Mouse (Mus musculus): ENCODE data around the gene Gm11756. TPM values are rescaled to one million over a fixed set of nuclear protein-coding genes. Genes with fewer than 3 reads are reported as not detected.
"Not testable (repeated sequence)": the region's sequence is repeated elsewhere in the genome, so short reads cannot be mapped to it uniquely, and the experiment has no call there.

Gene Gm11756
- not detected in 2 replicates for polyA plus RNA-seq (2014; fragmentation: Nextera tagmentation; extraction: Ambion mirVana)

GRCm38 (mm10) chr4:73920660-73921059, at the start of gene Gm11756:
TSS of gene Gm11756 (minus strand) at chr4:73920760.
- not testable (repeated sequence) for ATAC-seq (ENCODE audit: insufficient read depth); H3K27ac ChIP-seq (ENCODE audit: low read depth); H3K36me3 ChIP-seq (ENCODE audit: insufficient read depth); H3K27me3 ChIP-seq (ENCODE audit: insufficient read depth, low read length); H3K4me1 ChIP-seq (ENCODE audit: insufficient read depth); H3K9ac ChIP-seq; H3K4me3 ChIP-seq (ENCODE audit: low read depth, low read length); H3K9me3 ChIP-seq (ENCODE audit: low read depth, low read length); H3K4me2 ChIP-seq; DNase-seq
- 83% methylated on average over 6 of the region's 6 CpGs for WGBS

GRCm38 (mm10) chr4:73950375-73950896, 29.9 kb upstream of the Gm11756 start, which contains the start of gene 2310002L09Rik:
TSS of gene 2310002L09Rik (minus strand) at chr4:73950846.
- Histone ChIP-seq H3K4me2 (no peak within 1 kb of the TSS), H3K27ac (ENCODE audit: low read depth) (no peak within 1 kb of the TSS), H3K4me3 (ENCODE audit: low read depth, low read length) (no peak within 1 kb of the TSS), H3K27me3 (ENCODE audit: insufficient read depth, low read length) (no peaks in the 10 kb centered on the region), H3K4me1 (ENCODE audit: insufficient read depth) (no peaks in the 10 kb centered on the region), H3K9ac (no peak within 1 kb of the TSS), H3K9me3 (ENCODE audit: low read depth, low read length) (no peaks in the 10 kb centered on the region), H3K36me3 (ENCODE audit: insufficient read depth) (no peaks in the 10 kb centered on the region)
- no peak for TF ChIP-seq CTCF (IDR thresholded peaks at IDR 0.05; ENCODE audit: low read depth)
- DNase-seq (no peak), ATAC-seq (ENCODE audit: insufficient read depth) (no peak)
- WGBS = 78% methylated on average over 8 of the region's 8 CpGs

GRCm38 (mm10) chr4:73905853-73906252, 14.7 kb downstream of the Gm11756 start, which contains the start of gene Gm13871:
TSS of gene Gm13871 (minus strand) at chr4:73905953.
- H3K9ac ChIP-seq; H3K4me1 ChIP-seq (ENCODE audit: insufficient read depth); H3K4me3 ChIP-seq (ENCODE audit: low read depth, low read length); H3K36me3 ChIP-seq (ENCODE audit: insufficient read depth); DNase-seq; H3K4me2 ChIP-seq; H3K9me3 ChIP-seq (ENCODE audit: low read depth, low read length); H3K27me3 ChIP-seq (ENCODE audit: insufficient read depth, low read length); H3K27ac ChIP-seq (ENCODE audit: low read depth); ATAC-seq (ENCODE audit: insufficient read depth): not testable (repeated sequence)
- WGBS = no CpG with 5 or more reads among the region's 4 CpGs

- not testable (repeated sequence) for H3K4me1 ChIP-seq (ENCODE audit: insufficient read depth); H3K36me3 ChIP-seq (ENCODE audit: insufficient read depth); H3K9me3 ChIP-seq (ENCODE audit: low read depth, low read length); H3K27me3 ChIP-seq (ENCODE audit: insufficient read depth, low read length); ATAC-seq (ENCODE audit: insufficient read depth); DNase-seq; H3K4me2 ChIP-seq; H3K4me3 ChIP-seq (ENCODE audit: low read depth, low read length); H3K9ac ChIP-seq; H3K27ac ChIP-seq (ENCODE audit: low read depth)
- no CpG with 5 or more reads among the region's 4 CpGs for WGBS
Observed at GRCm38 (mm10) chr4:73891012-73891411, 29.5 kb downstream of the Gm11756 start, which contains the start of gene Gm11757. TSS of gene Gm11757 (minus strand) at chr4:73891112.

DNA sequence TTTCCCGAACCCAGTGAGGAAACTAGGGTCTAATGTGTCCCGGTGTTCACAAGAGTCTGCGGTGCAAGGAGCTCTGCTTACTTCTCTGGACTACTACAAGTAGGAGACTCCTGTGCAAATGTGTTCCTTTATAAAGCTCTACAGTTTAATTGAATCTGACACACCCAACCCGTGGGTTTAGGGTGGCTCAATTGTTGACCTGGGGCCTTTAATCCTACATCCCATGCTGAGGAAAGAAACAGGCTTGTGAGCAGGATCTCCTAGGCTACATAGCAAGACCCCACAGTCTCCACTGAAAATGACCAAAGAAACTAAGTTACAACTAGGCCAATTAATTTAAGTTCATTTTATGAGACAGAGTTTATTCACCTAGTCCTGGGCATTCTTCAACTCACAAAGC, 44.4 kb downstream of the Gm11756 start, which contains the start of gene Gm11758:
Gene Gm11758 (minus strand): TSS at position 101 of the 400 bp plus-strand sequence.
- H3K4me3 ChIP-seq (ENCODE audit: low read depth, low read length); H3K27ac ChIP-seq (ENCODE audit: low read depth); H3K36me3 ChIP-seq (ENCODE audit: insufficient read depth); H3K9me3 ChIP-seq (ENCODE audit: low read depth, low read length); H3K4me2 ChIP-seq; H3K9ac ChIP-seq; H3K27me3 ChIP-seq (ENCODE audit: insufficient read depth, low read length); DNase-seq; H3K4me1 ChIP-seq (ENCODE audit: insufficient read depth); ATAC-seq (ENCODE audit: insufficient read depth): not testable (repeated sequence)
- no CpG with 5 or more reads among the region's 4 CpGs for WGBS

Other genes with a start within 250 kb of the Gm11756 start
- not detected in 2 replicates for gene Gm428, start 237.2 kb downstream of the Gm11756 start, polyA plus RNA-seq (2014; fragmentation: Nextera tagmentation; extraction: Ambion mirVana)
- gene Rasef, start 129.8 kb downstream of the Gm11756 start, polyA plus RNA-seq (2014; fragmentation: Nextera tagmentation; extraction: Ambion mirVana) = 3.7 and 5.4 TPM in 2 replicates
- gene Gm11758, start 44.5 kb downstream of the Gm11756 start, polyA plus RNA-seq (2014; fragmentation: Nextera tagmentation; extraction: Ambion mirVana) = not detected in 2 replicates
- gene Gm11757, start 29.6 kb downstream of the Gm11756 start, polyA plus RNA-seq (2014; fragmentation: Nextera tagmentation; extraction: Ambion mirVana) = not detected in 2 replicates
- not detected in 2 replicates for gene Gm13871, start 14.8 kb downstream of the Gm11756 start, polyA plus RNA-seq (2014; fragmentation: Nextera tagmentation; extraction: Ambion mirVana)
- gene 2310002L09Rik, start 30.1 kb upstream of the Gm11756 start, polyA plus RNA-seq (2014; fragmentation: Nextera tagmentation; extraction: Ambion mirVana) = not detected in 2 replicates
- 0.45 TPM in 2 replicates for gene Frmd3, start 92.7 kb upstream of the Gm11756 start, polyA plus RNA-seq (2014; fragmentation: Nextera tagmentation; extraction: Ambion mirVana)

Data from lung, embryonic 14.5 days (tissue).